14 mouse cellular contexts compared by ENCODE assay signal in the genomic region with DNA sequence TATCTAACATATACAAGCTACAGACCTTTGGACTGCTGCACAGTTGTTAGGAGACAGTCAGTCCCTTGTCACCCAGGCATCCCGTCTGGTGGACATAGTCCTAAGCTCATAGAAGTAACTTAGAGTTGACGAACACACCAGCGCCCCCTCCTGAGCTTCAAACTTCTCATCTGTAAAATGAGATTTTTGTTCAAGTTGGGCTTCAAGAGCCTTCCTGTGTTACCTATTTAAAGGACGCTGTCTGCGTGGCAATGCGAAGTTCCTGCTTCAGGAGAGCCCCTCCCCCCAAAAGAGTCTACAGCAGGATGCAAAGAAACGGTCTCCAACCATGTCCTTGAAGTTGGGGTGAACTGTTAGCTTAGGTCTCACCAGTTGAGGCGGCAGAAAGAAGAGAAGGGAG. TPM values are rescaled to one million over a fixed set of nuclear protein-coding genes. Genes with fewer than 3 reads are reported as not detected.
DNase-seq lines count a peak whose midpoint lies in the region; ATAC-seq and TF ChIP-seq lines count a peak whose summit lies in the region.
"Had no signal": no experiment of that assay in that cellular context is flagged by ENCODE, and none has a peak within 500 bp of the region (broad histone marks: within the 10 kb centered on the region; RNA-seq: fewer than 3 reads in every experiment).

No protein-coding gene starts in this region.

- 67% methylated on average over 8 of the region's 8 CpGs for WGBS in heart, embryonic 15.5 days
- 60% methylated on average over 8 of the region's 8 CpGs for WGBS in small intestine, adult 2 months
- WGBS in kidney, adult 2 months, result 70% methylated on average over 8 of the region's 8 CpGs

- no peaks in the 10 kb centered on the region for H3K9me3 ChIP-seq in heart, embryonic 15.5 days (replicated peaks)
- no peaks in the 10 kb centered on the region for H3K9me3 ChIP-seq in MEL (replicated peaks; ENCODE audit: insufficient read depth, low read length)
- H3K9me3 ChIP-seq: forebrain, embryonic 15.5 days; limb, embryonic 12.5 days; midbrain, embryonic 12.5 days had no signal

- DNase-seq in heart, adult 18-20 months, result no peak
- DNase-seq in thymus, postnatal 0 days (ENCODE audit: low spot score), result peak; percentile 72
- no peak for DNase-seq in thymus, adult 18-20 months
- DNase-seq in MEL (ENCODE audit: low read depth, low spot score), result no peak
- no peak for DNase-seq in kidney, adult 2 months
- DNase-seq in urinary bladder, postnatal 36 days (ENCODE audit: low spot score in 2 of 2), result no peak
- DNase-seq: cerebellum, adult 9-11 months; gastrocnemius, postnatal 36 days; retina, postnatal 1 day had no signal

- no peak for ATAC-seq in heart, embryonic 15.5 days (replicated peaks; ENCODE audit: insufficient number of reproducible peaks, insufficient read depth, low FRiP score, low read depth)
- ATAC-seq: forebrain, embryonic 15.5 days had no signal

- no peaks in the 10 kb centered on the region for H3K79me2 ChIP-seq in MEL (ENCODE audit: control insufficient read depth, insufficient read depth, low read length, poor library complexity)

- H3K9ac ChIP-seq in heart, embryonic 15.5 days, result 0 out of 2 replicates have a peak overlapping the region, but pooled peaks have one; percentile 0
- H3K9ac ChIP-seq in MEL (ENCODE audit: control insufficient read depth, low read depth, low read length, poor library complexity, severe bottlenecking), result no peak overlapping the region
- H3K9ac ChIP-seq: forebrain, embryonic 15.5 days; limb, embryonic 12.5 days; midbrain, embryonic 12.5 days had no signal

- TF ChIP-seq POLR2A in MEL (IDR thresholded peaks at IDR 0.05; ENCODE audit: control insufficient read depth in 1 of 2, insufficient read depth in 1 of 2, low read depth in 1 of 2, low read length in 2 of 2, poor library complexity in 1 of 2), result no peak
- no peak for TF ChIP-seq POLR2A in small intestine, adult 2 months (IDR thresholded peaks at IDR 0.05; ENCODE audit: low read depth, low read length)
- no peak for TF ChIP-seq POLR2A in kidney, adult 2 months (IDR thresholded peaks at IDR 0.05; ENCODE audit: low read depth, low read length)

- H3K36me3 ChIP-seq in heart, embryonic 15.5 days, result peaks cover 9% of the 10 kb centered on the region
- H3K36me3 ChIP-seq in MEL (ENCODE audit: control insufficient read depth in 1 of 2, insufficient read depth in 2 of 2, low read length in 2 of 2), result peaks cover 0 to 11% of the 10 kb centered on the region in 2 experiments; a peak in 2 of 4 replicates
- peaks cover 2% of the 10 kb centered on the region; the same call in 1 of the 2 replicates for H3K36me3 ChIP-seq in small intestine, adult 2 months (ENCODE audit: control insufficient read depth, insufficient read depth, low read length)
- no peaks in the 10 kb centered on the region for H3K36me3 ChIP-seq in kidney, adult 2 months (ENCODE audit: control insufficient read depth, insufficient read depth, low read length)
- H3K36me3 ChIP-seq: forebrain, embryonic 15.5 days; midbrain, embryonic 12.5 days had no signal

- no peak for TF ChIP-seq EP300 in MEL (IDR thresholded peaks at IDR 0.05; ENCODE audit: low read depth in 1 of 2, low read length in 2 of 2)

- TF ChIP-seq RAD21 in MEL (IDR thresholded peaks at IDR 0.05; ENCODE audit: low read depth, low read length), result no peak; the same call in 1 of the 2 replicates

- H3K27ac ChIP-seq in heart, embryonic 15.5 days, result peak overlapping the region; percentile 98
- no peak overlapping the region for H3K27ac ChIP-seq in MEL (ENCODE audit: control insufficient read depth, low read depth, low read length)
- H3K27ac ChIP-seq in small intestine, adult 2 months (ENCODE audit: insufficient read depth, low read depth, low read length), result 0 out of 2 replicates have a peak overlapping the region, but pooled peaks have one; percentile 36
- no peak overlapping the region for H3K27ac ChIP-seq in kidney, adult 2 months (ENCODE audit: insufficient read depth, low read depth, low read length)
- H3K27ac ChIP-seq: forebrain, embryonic 15.5 days had no signal

- no peak overlapping the region for H3K4me2 ChIP-seq in heart, embryonic 15.5 days
- H3K4me2 ChIP-seq: forebrain, embryonic 15.5 days; limb, embryonic 12.5 days; midbrain, embryonic 12.5 days had no signal

- no peaks in the 10 kb centered on the region for H3K27me3 ChIP-seq in heart, embryonic 15.5 days
- H3K27me3 ChIP-seq in MEL (ENCODE audit: control insufficient read depth in 1 of 2, insufficient read depth in 2 of 2, low read length in 2 of 2), result no peaks in the 10 kb centered on the region
- H3K27me3 ChIP-seq in small intestine, adult 2 months (ENCODE audit: control insufficient read depth, insufficient read depth, low read length), result no peaks in the 10 kb centered on the region
- H3K27me3 ChIP-seq in kidney, adult 2 months (replicated peaks; ENCODE audit: control insufficient read depth, insufficient read depth, low read length), result no peaks in the 10 kb centered on the region
- H3K27me3 ChIP-seq: forebrain, embryonic 15.5 days; limb, embryonic 12.5 days; midbrain, embryonic 12.5 days had no signal

- TF ChIP-seq CTCF in MEL (IDR thresholded peaks at IDR 0.05 in 2 of 3, conservative IDR thresholded peaks at IDR 0.05 in 1 of 3; ENCODE audit: control insufficient read depth in 1 of 3, insufficient read depth in 1 of 3, low read depth in 2 of 3, low read length in 3 of 3, poor library complexity in 1 of 3, severe bottlenecking in 1 of 3), result peak in 1 of 3 experiments; percentile 37; a peak in 3 of 6 replicates
- TF ChIP-seq CTCF in small intestine, adult 2 months (IDR thresholded peaks at IDR 0.05; ENCODE audit: extremely low read depth, insufficient read length, insufficient replicate concordance, low read depth, low read length), result no peak
- TF ChIP-seq CTCF in kidney, adult 2 months (conservative IDR thresholded peaks at IDR 0.05; ENCODE audit: insufficient read depth, insufficient read length, low read depth, low read length), result no peak

- no peak overlapping the region for H3K4me3 ChIP-seq in heart, embryonic 15.5 days
- no peak overlapping the region for H3K4me3 ChIP-seq in MEL (ENCODE audit: control insufficient read depth in 1 of 2, insufficient read depth in 1 of 2, low read depth in 2 of 2, low read length in 2 of 2)
- no peak overlapping the region for H3K4me3 ChIP-seq in small intestine, adult 2 months (ENCODE audit: low read depth, low read length)
- no peak overlapping the region for H3K4me3 ChIP-seq in kidney, adult 2 months (ENCODE audit: insufficient read depth, low read depth, low read length)
- H3K4me3 ChIP-seq: forebrain, embryonic 15.5 days; limb, embryonic 12.5 days; midbrain, embryonic 12.5 days had no signal

- H3K4me1 ChIP-seq in heart, embryonic 15.5 days (replicated peaks), result peaks cover 79% of the 10 kb centered on the region
- H3K4me1 ChIP-seq in MEL (ENCODE audit: control insufficient read depth in 1 of 2, insufficient read depth in 2 of 2, low read length in 2 of 2), result peaks cover 10 to 13% of the 10 kb centered on the region in 2 experiments
- peaks cover 7% of the 10 kb centered on the region; the same call in 1 of the 2 replicates for H3K4me1 ChIP-seq in small intestine, adult 2 months (ENCODE audit: control insufficient read depth, insufficient read depth, insufficient read length, low read length)
- peaks cover 3% of the 10 kb centered on the region for H3K4me1 ChIP-seq in kidney, adult 2 months (ENCODE audit: control insufficient read depth, insufficient read depth, low read length)

TF ChIP-seq in MEL, 35 proteins besides CTCF, POLR2A, EP300 and RAD21:
- TF ChIP-seq SMC3 (IDR thresholded peaks at IDR 0.05; ENCODE audit: low read depth, low read length) (peak; percentile 16; the same call in 1 of the 2 replicates), SIN3A (IDR thresholded peaks at IDR 0.05; ENCODE audit: low read length) (no peak)

RNA-seq across cellular contexts. Expression of a gene that starts 15.0 kb away (rescaled TPM):
- polyA plus RNA-seq in heart, embryonic 15.5 days (2015; fragmentation: Nextera tagmentation; extraction: Ambion mirVana), result 19.6 and 26.5 TPM in 2 replicates
- total RNA-seq in heart, adult 18-20 months (2021), result 10 to 100 TPM; 48.1 to 54.5 TPM
- 6.5 and 6.7 TPM in 2 replicates for polyA plus RNA-seq in thymus, postnatal 0 days (2015; fragmentation: Nextera tagmentation; extraction: Ambion mirVana)
- total RNA-seq in MEL (2012; rRNA removed), result 0.12 and 0.16 TPM in 2 replicates
- under 1 TPM in 1 of 2 experiments, not detected in 1; 0.19 TPM for polyA plus RNA-seq in MEL (2012; ENCODE audit: insufficient read depth in 1 of 2, insufficient read length in 2 of 2, low read depth in 1 of 2, low replicate concordance in 2 of 2, missing spikeins in 1 of 2)
- polyA plus RNA-seq in small intestine, adult 2 months (2012; rRNA removed), result 4.4 and 6.8 TPM in 2 replicates
- 2.9 and 3.6 TPM in 2 replicates for polyA plus RNA-seq in kidney, adult 2 months (2012; rRNA removed)

RNA-seq across cellular contexts. Expression of a gene that starts 18.7 kb away (rescaled TPM):
- 2.9 and 4.4 TPM in 2 replicates for polyA plus RNA-seq in heart, embryonic 15.5 days (2015; fragmentation: Nextera tagmentation; extraction: Ambion mirVana)
- 1 to 10 TPM; 1.0 to 2.9 TPM for total RNA-seq in heart, adult 18-20 months (2021)
- 9.7 and 9.8 TPM in 2 replicates for polyA plus RNA-seq in thymus, postnatal 0 days (2015; fragmentation: Nextera tagmentation; extraction: Ambion mirVana)
- total RNA-seq in MEL (2012; rRNA removed), result 3.9 and 6.8 TPM in 2 replicates
- polyA plus RNA-seq in MEL (2012; ENCODE audit: insufficient read depth in 1 of 2, insufficient read length in 2 of 2, low read depth in 1 of 2, low replicate concordance in 2 of 2, missing spikeins in 1 of 2), result 1 to 10 TPM in 1 of 2 experiments, not detected in 1; 4.1 TPM
- polyA plus RNA-seq in small intestine, adult 2 months (2012; rRNA removed), result 12.6 and 25.3 TPM in 2 replicates
- polyA plus RNA-seq in kidney, adult 2 months (2012; rRNA removed), result 9.6 and 14.2 TPM in 2 replicates

Comparison
In these comparisons a context has a peak if more than half of its experiments do, and no peak if none do; other contexts are left out.
1. H3K27ac ChIP-seq: peak in heart, embryonic 15.5 days (single experiment) and small intestine, adult 2 months (single experiment); none in MEL (single experiment) and kidney, adult 2 months (single experiment).